Mouse (Mus musculus): ENCODE data around the gene Hist1h1t. TPM values are rescaled to one million over a fixed set of nuclear protein-coding genes. Genes with fewer than 3 reads are reported as not detected.

Hist1h1t gene
- total RNA-seq, 2 experiments from 2014 or later, result not detected

- no peak for TF ChIP-seq CTCF (conservative IDR thresholded peaks at IDR 0.05)
- Histone ChIP-seq H3K4me3 (no peak overlapping the region), H3K27ac (no peak overlapping the region)
- DNase-seq (ENCODE audit: low spot score in 2 of 2), result no peak
These were observed 48.3 kb downstream of the Hist1h1t start for GRCm38 (mm10) chr13:23743963-23744362.

GRCm38 (mm10) chr13:23744421-23745380 lies 49.1 kb downstream of the Hist1h1t start:
- H3K4me3 ChIP-seq, result peak overlapping the region; percentile 59; the same call in 1 of the 2 replicates

GRCm38 (mm10) chr13:23745381-23746161 lies 50.0 kb downstream of the Hist1h1t start, which contains the start of gene Hist1h3c:
Gene Hist1h3c, minus strand, starts transcription at chr13:23745602.
- Histone ChIP-seq H3K4me3 (peak within 1 kb of the TSS; percentile 59), H3K27ac (peak within 1 kb of the TSS; percentile 91)
- DNase-seq (ENCODE audit: low spot score in 2 of 2), result peak; percentile 82 to 83
- peak; percentile 33 for TF ChIP-seq CTCF (conservative IDR thresholded peaks at IDR 0.05)

More at GRCm38 (mm10) chr13:23744421-23745380, 49.1 kb downstream of the Hist1h1t start:
- no peak overlapping the region for H3K27ac ChIP-seq
- DNase-seq (ENCODE audit: low spot score in 2 of 2), result no peak
- TF ChIP-seq CTCF (conservative IDR thresholded peaks at IDR 0.05), result no peak

Small RNAs within 50 kb of the gene (microRNA-seq; reads per million reads assigned to microRNA genes)
- 0 reads per million in 2 experiments for gene Gm44314
- 0 reads per million in 2 experiments for gene Gm44350

Other genes starting within 250 kb of the Hist1h1t start
- not detected for gene Btn1a1, start 229.9 kb upstream of the Hist1h1t start, total RNA-seq (2021)
- gene Btn2a2, start 207.0 kb upstream of the Hist1h1t start, total RNA-seq (2021), result under 1 TPM; 0.49 to 0.52 TPM
- gene Hist1h4h, start 164.8 kb upstream of the Hist1h1t start, total RNA-seq (2021), result 100 to 1,000 TPM; 333 to 344 TPM
- gene Hist1h2af, start 161.9 kb upstream of the Hist1h1t start, total RNA-seq (2021), result 10 to 100 TPM in 1 of 2 experiments, 1 to 10 TPM in 1; 6.9 to 12.2 TPM
- gene Hist1h3g, start 160.4 kb upstream of the Hist1h1t start, total RNA-seq (2021), result 1 to 10 TPM; 3.6 to 5.5 TPM
- 1 to 10 TPM in 1 of 2 experiments, under 1 TPM in 1; 0.39 to 1.2 TPM for gene Hist1h2bh, start 152.4 kb upstream of the Hist1h1t start, total RNA-seq (2021)
- gene Hist1h3f, start 151.8 kb upstream of the Hist1h1t start, total RNA-seq (2021), result 10 to 100 TPM; 17.7 to 18.3 TPM
- 100 to 1,000 TPM; 150 to 167 TPM for gene Hist1h4f, start 144.2 kb upstream of the Hist1h1t start, total RNA-seq (2021)
- 1 to 10 TPM; 4.6 to 5.5 TPM for gene Hist1h1d, start 142.6 kb upstream of the Hist1h1t start, total RNA-seq (2021)
- gene Hist1h3e, start 133.4 kb upstream of the Hist1h1t start, total RNA-seq (2021), result 10 to 100 TPM; 45.3 to 54.6 TPM
- 1 to 10 TPM; 6.6 to 7.7 TPM for gene Hist1h2ae, start 124.6 kb upstream of the Hist1h1t start, total RNA-seq (2021)
- 10 to 100 TPM; 74.0 to 78.9 TPM for gene Hist1h2bg, start 124.4 kb upstream of the Hist1h1t start, total RNA-seq (2021)
- 10 to 100 TPM; 22.8 to 29.6 TPM for gene Hist1h2bf, start 121.6 kb upstream of the Hist1h1t start, total RNA-seq (2021)
- 10 to 100 TPM in 1 of 2 experiments, 1 to 10 TPM in 1; 5.0 to 13.0 TPM for gene Hist1h2ad, start 121.4 kb upstream of the Hist1h1t start, total RNA-seq (2021)
- gene Hist1h3d, start 120.1 kb upstream of the Hist1h1t start, total RNA-seq (2021), result 10 to 100 TPM; 12.1 to 13.0 TPM
- gene Hist1h4d, start 114.2 kb upstream of the Hist1h1t start, total RNA-seq (2021), result 100 to 1,000 TPM; 140 to 146 TPM
- 10 to 100 TPM in 1 of 2 experiments, 1 to 10 TPM in 1; 8.8 to 10.1 TPM for gene Hist1h2be, start 74.7 kb upstream of the Hist1h1t start, total RNA-seq (2021)
- 10 to 100 TPM; 50.6 to 58.1 TPM for gene Hist1h1e, start 73.3 kb upstream of the Hist1h1t start, total RNA-seq (2021)
- 1 to 10 TPM; 2.9 to 4.0 TPM for gene Hist1h2ac, start 11.9 kb upstream of the Hist1h1t start, total RNA-seq (2021)
- 10 to 100 TPM; 45.1 to 50.2 TPM for gene Hist1h2bc, start 11.6 kb upstream of the Hist1h1t start, total RNA-seq (2021)
- 100 to 1,000 TPM; 108 to 115 TPM for gene Hist1h4c, start 2.6 kb downstream of the Hist1h1t start, total RNA-seq (2021)
- gene Hfe, start 15.0 kb downstream of the Hist1h1t start, total RNA-seq (2021), result 1 to 10 TPM; 3.2 to 3.6 TPM
- gene Hist1h1c, start 43.0 kb downstream of the Hist1h1t start, total RNA-seq (2021), result 10 to 100 TPM; 59.1 to 68.1 TPM
- 1 to 10 TPM; 3.6 to 5.9 TPM for gene Hist1h3c, start 49.8 kb downstream of the Hist1h1t start, total RNA-seq (2021)
- 10 to 100 TPM; 23.0 to 24.7 TPM for gene Hist1h2bb, start 50.9 kb downstream of the Hist1h1t start, total RNA-seq (2021)
- 10 to 100 TPM; 24.4 to 27.3 TPM for gene Hist1h2ab, start 55.3 kb downstream of the Hist1h1t start, total RNA-seq (2021)
- gene Hist1h3b, start 56.5 kb downstream of the Hist1h1t start, total RNA-seq (2021), result 10 to 100 TPM; 13.6 to 15.0 TPM
- 10 to 100 TPM; 70.9 to 73.8 TPM for gene Hist1h4b, start 61.2 kb downstream of the Hist1h1t start, total RNA-seq (2021)
- 10 to 100 TPM; 46.0 to 55.3 TPM for gene Hist1h4a, start 65.4 kb downstream of the Hist1h1t start, total RNA-seq (2021)
- gene Hist1h3a, start 66.6 kb downstream of the Hist1h1t start, total RNA-seq (2021), result 10 to 100 TPM; 35.0 to 41.6 TPM
- gene Hist1h1a, start 67.9 kb downstream of the Hist1h1t start, total RNA-seq (2021), result 10 to 100 TPM; 18.5 to 18.9 TPM
- gene Trim38, start 74.1 kb downstream of the Hist1h1t start, total RNA-seq (2021), result not detected
- under 1 TPM in 1 of 2 experiments, not detected in 1; 0.10 TPM for gene Slc17a2, start 111.2 kb downstream of the Hist1h1t start, total RNA-seq (2021)
- not detected for gene Slc17a3, start 143.6 kb downstream of the Hist1h1t start, total RNA-seq (2021)
- gene Slc17a1, start 171.9 kb downstream of the Hist1h1t start, total RNA-seq (2021), result not detected
- gene Slc17a4, start 219.2 kb downstream of the Hist1h1t start, total RNA-seq (2021), result not detected
- not detected for gene Hist1h2ba, start 238.3 kb downstream of the Hist1h1t start, total RNA-seq (2021)
- gene Hist1h2aa, start 238.6 kb downstream of the Hist1h1t start, total RNA-seq (2021), result not detected

All from layer of hippocampus, adult 2 months (tissue).